Mouse (Mus musculus) activated CD4-positive, CD25-positive, alpha-beta regulatory T cell (primary cell): Measurements from ENCODE around the gene Vmn1r224. TPM values are rescaled to one million over a fixed set of nuclear protein-coding genes. Genes with fewer than 3 reads are reported as not detected.

Experiments
- polyA plus RNA-seq, 2 experiments: library from polyadenylated mRNA; unstranded; fragments of 100-300 nt; shearing (Covaris generic); gene quantifications; one replicate each; pipeline ENCODE4 v1.2.1; 2017

Vmn1r224 gene
- polyA plus RNA-seq: not detected

DNA sequence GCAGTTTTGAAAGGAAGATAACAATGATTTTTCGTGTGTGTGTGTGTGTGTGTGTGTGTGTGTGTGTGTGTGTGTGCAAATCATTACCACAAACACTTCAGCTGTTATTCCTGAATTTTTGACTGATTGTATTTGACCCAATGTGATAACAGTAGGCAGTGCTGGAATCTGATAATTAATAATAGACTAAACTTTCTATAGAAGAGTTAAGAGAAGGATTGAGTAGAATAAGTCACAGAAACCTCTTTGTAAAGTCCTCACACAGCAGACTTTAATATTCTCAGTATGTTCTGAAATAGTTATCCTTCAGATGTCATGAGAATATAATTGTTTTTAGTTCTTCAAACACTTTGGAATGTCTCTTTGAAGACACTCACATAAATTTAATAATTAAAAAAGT, at the start of gene Vmn1r224:
Gene Vmn1r224 (plus strand): TSS at position 301 of the 400 bp plus-strand sequence.

Other genes starting within 250 kb of the Vmn1r224 start
- not detected for gene Fpr-rs6, start 231.0 kb upstream of the Vmn1r224 start, polyA plus RNA-seq
- not detected for gene Vmn2r105, start 179.1 kb upstream of the Vmn1r224 start, polyA plus RNA-seq
- gene Vmn2r106, start 128.6 kb upstream of the Vmn1r224 start, polyA plus RNA-seq: not detected
- gene Vmn2r107, start 68.9 kb upstream of the Vmn1r224 start, polyA plus RNA-seq: under 1 TPM in 1 of 2 experiments, not detected in 1; 0.01 TPM
- under 1 TPM in 1 of 2 experiments, not detected in 1; 0.04 TPM for gene Vmn2r108, start 67.2 kb downstream of the Vmn1r224 start, polyA plus RNA-seq
- gene Vmn1r225, start 84.0 kb downstream of the Vmn1r224 start, polyA plus RNA-seq: not detected
- gene Vmn2r109, start 150.6 kb downstream of the Vmn1r224 start, polyA plus RNA-seq: not detected
- under 1 TPM; 0.02 TPM for gene Vmn2r110, start 182.3 kb downstream of the Vmn1r224 start, polyA plus RNA-seq
- gene Fpr-rs3, start 210.7 kb downstream of the Vmn1r224 start, polyA plus RNA-seq: not detected